Mouse (Mus musculus) embryonic fibroblast, embryonic 13.5 days (primary cell): ENCODE results near the gene Hbb-bh2. TPM values are rescaled to one million over a fixed set of nuclear protein-coding genes. Genes with fewer than 3 reads are reported as not detected.

ENCODE experiments used
- H3K27ac ChIP-seq: 2 replicates; pipeline ENCODE4 v1.5.1; 2012; ENCODE audit warnings: low read length, control low read depth, inconsistent platforms; ENCODE audit not compliant: insufficient read depth
- H3K4me1 ChIP-seq: 2 replicates; pipeline ENCODE4 v1.6.1; 2011; ENCODE audit warnings: low read length; ENCODE audit not compliant: control insufficient read depth, insufficient read depth
- H3K4me3 ChIP-seq: 2 replicates; pipeline ENCODE4 v1.5.1; 2011; ENCODE audit warnings: mild to moderate bottlenecking, control low read depth, low read length; ENCODE audit not compliant: insufficient read depth
- CTCF ChIP-seq: IDR thresholded peaks from 2 replicates; pipeline ENCODE4 v1.5.1; 2011; ENCODE audit warnings: mild to moderate bottlenecking, control low read depth, low read length, moderate library complexity, borderline replicate concordance; ENCODE audit not compliant: insufficient read depth
- POLR2A ChIP-seq: IDR thresholded peaks from 2 replicates; pipeline ENCODE4 v1.6.1; 2011; ENCODE audit warnings: low read depth, mild to moderate bottlenecking, control low read depth, low read length, moderate library complexity
- polyA plus RNA-seq: library from polyadenylated mRNA; stranded (reverse); fragments of >200 nt; gene quantifications from 2 replicates; pipeline ENCODE4 v1.2.4, GENCODE M21; 2011; ENCODE audit warnings: low read depth; ENCODE audit not compliant: missing spikeins, insufficient read length

The Hbb-bh2 gene
- polyA plus RNA-seq, 1 experiment = not detected

DNA sequence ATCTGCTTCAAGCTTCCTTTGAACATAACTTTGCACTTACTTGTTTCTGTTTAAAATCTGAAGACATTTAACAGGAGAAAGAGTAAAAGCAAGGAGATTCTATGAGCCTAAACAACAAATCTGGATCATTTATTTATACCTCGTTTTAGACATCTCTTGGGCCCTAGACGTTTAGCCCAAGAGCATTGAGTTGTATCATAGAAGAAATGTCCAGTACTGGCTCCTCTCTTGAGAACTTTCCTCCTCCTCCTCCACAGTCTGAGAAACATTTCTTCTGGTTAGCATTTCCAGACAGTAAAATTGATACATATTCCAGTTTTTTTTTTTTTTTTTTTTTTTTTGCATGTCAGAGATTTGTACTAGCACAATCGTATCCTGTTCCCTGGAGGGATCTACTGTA is 48.6 kb downstream of the Hbb-bh2 start, which contains the start of gene Olfr67:
Gene Olfr67, minus strand, starts transcription at position 101 of the 400 bp plus-strand sequence.
- Histone ChIP-seq H3K27ac (no peak within 1 kb of the TSS), H3K4me1 (no peaks in the 10 kb centered on the region), H3K4me3 (no peak within 1 kb of the TSS)
- TF ChIP-seq POLR2A (no peak), CTCF (no peak)

Other genes starting within 250 kb of the Hbb-bh2 start
- not detected in 2 replicates for gene Olfr619, start 239.9 kb downstream of the Hbb-bh2 start, polyA plus RNA-seq
- not detected in 2 replicates for gene Olfr620, start 228.0 kb downstream of the Hbb-bh2 start, polyA plus RNA-seq
- not detected in 2 replicates for gene Olfr622, start 197.8 kb downstream of the Hbb-bh2 start, polyA plus RNA-seq
- not detected in 2 replicates for gene Olfr623, start 176.8 kb downstream of the Hbb-bh2 start, polyA plus RNA-seq
- gene Olfr624, start 169.3 kb downstream of the Hbb-bh2 start, polyA plus RNA-seq = not detected in 2 replicates
- not detected in 2 replicates for gene Olfr625-ps1, start 157.8 kb downstream of the Hbb-bh2 start, polyA plus RNA-seq
- not detected in 2 replicates for gene Olfr243, start 125.8 kb downstream of the Hbb-bh2 start, polyA plus RNA-seq
- gene Olfr628, start 110.1 kb downstream of the Hbb-bh2 start, polyA plus RNA-seq = not detected in 2 replicates
- gene Olfr629, start 95.6 kb downstream of the Hbb-bh2 start, polyA plus RNA-seq = not detected in 2 replicates
- not detected in 2 replicates for gene Olfr630, start 83.2 kb downstream of the Hbb-bh2 start, polyA plus RNA-seq
- not detected in 2 replicates for gene Olfr69, start 68.9 kb downstream of the Hbb-bh2 start, polyA plus RNA-seq
- not detected in 2 replicates for gene Olfr68, start 60.8 kb downstream of the Hbb-bh2 start, polyA plus RNA-seq
- not detected in 2 replicates for gene Olfr67, start 48.7 kb downstream of the Hbb-bh2 start, polyA plus RNA-seq
- not detected in 2 replicates for gene Hbb-bt, start 26.5 kb downstream of the Hbb-bh2 start, polyA plus RNA-seq
- not detected in 2 replicates for gene Hbb-bs, start 12.4 kb downstream of the Hbb-bh2 start, polyA plus RNA-seq
- not detected in 2 replicates for gene Hbb-bh1, start 2.6 kb upstream of the Hbb-bh2 start, polyA plus RNA-seq
- gene Hbb-y, start 12.7 kb upstream of the Hbb-bh2 start, polyA plus RNA-seq = not detected in 2 replicates
- gene Olfr66, start 45.7 kb upstream of the Hbb-bh2 start, polyA plus RNA-seq = not detected in 2 replicates
- gene Olfr64, start 54.0 kb upstream of the Hbb-bh2 start, polyA plus RNA-seq = not detected in 2 replicates
- gene Olfr65, start 63.0 kb upstream of the Hbb-bh2 start, polyA plus RNA-seq = not detected in 2 replicates
- gene Olfr631, start 88.3 kb upstream of the Hbb-bh2 start, polyA plus RNA-seq = not detected in 2 replicates
- gene Olfr632, start 93.8 kb upstream of the Hbb-bh2 start, polyA plus RNA-seq = not detected in 2 replicates
- gene Olfr633, start 103.9 kb upstream of the Hbb-bh2 start, polyA plus RNA-seq = not detected in 2 replicates
- gene Olfr635, start 130.6 kb upstream of the Hbb-bh2 start, polyA plus RNA-seq = not detected in 2 replicates
- not detected in 2 replicates for gene Olfr638, start 158.2 kb upstream of the Hbb-bh2 start, polyA plus RNA-seq
- not detected in 2 replicates for gene Olfr639, start 176.8 kb upstream of the Hbb-bh2 start, polyA plus RNA-seq
- gene Olfr640, start 185.1 kb upstream of the Hbb-bh2 start, polyA plus RNA-seq = not detected in 2 replicates
- gene Olfr641, start 194.9 kb upstream of the Hbb-bh2 start, polyA plus RNA-seq = not detected in 2 replicates
- gene Olfr642, start 212.1 kb upstream of the Hbb-bh2 start, polyA plus RNA-seq = not detected in 2 replicates
- not detected in 2 replicates for gene 4930516K23Rik, start 220.9 kb upstream of the Hbb-bh2 start, polyA plus RNA-seq
- gene Olfr644, start 231.3 kb upstream of the Hbb-bh2 start, polyA plus RNA-seq = not detected in 2 replicates
- gene Olfr645, start 244.9 kb upstream of the Hbb-bh2 start, polyA plus RNA-seq = not detected in 2 replicates